Mouse (Mus musculus) intestine, postnatal 0 days (tissue): ENCODE data around the gene Olfr875. TPM values are rescaled to one million over a fixed set of nuclear protein-coding genes. Genes with fewer than 3 reads are reported as not detected.

ENCODE experiments used
- ATAC-seq: fragments of 200-750 bp; cut with Nextera tagmentation; 2 replicates; pipeline ENCODE4 v1.8.0; 2017; ENCODE audit warnings: mild to moderate bottlenecking, moderate TSS enrichment, moderate library complexity
- H3K27ac ChIP-seq: fragments of 300-500 bp; sonication (generic); 2 replicates; pipeline ENCODE4 v1.5.1; 2014; ENCODE audit warnings: mild to moderate bottlenecking, low read depth, low read length, moderate library complexity
- H3K27me3 ChIP-seq: fragments of 300-500 bp; sonication (generic); replicated peaks from 2 replicates; pipeline ENCODE4 v1.6.1; 2014; ENCODE audit warnings: low read length, mixed read lengths; ENCODE audit not compliant: control insufficient read depth, insufficient read depth
- H3K36me3 ChIP-seq: fragments of 300-500 bp; sonication (generic); 2 replicates; pipeline ENCODE4 v1.6.1; 2014; ENCODE audit warnings: mild to moderate bottlenecking, moderate library complexity; ENCODE audit not compliant: control insufficient read depth, insufficient read depth
- H3K4me1 ChIP-seq: fragments of 300-500 bp; sonication (generic); replicated peaks from 2 replicates; pipeline ENCODE4 v1.6.1; 2014; ENCODE audit warnings: antibody characterized with exemption, low read length, mixed read lengths; ENCODE audit not compliant: control insufficient read depth, insufficient read depth
- H3K4me2 ChIP-seq: fragments of 300-500 bp; sonication (generic); replicated peaks from 2 replicates; pipeline ENCODE4 v1.6.1; 2014; ENCODE audit warnings: low read depth, mild to moderate bottlenecking, moderate library complexity
- H3K4me3 ChIP-seq: fragments of 300-500 bp; sonication (generic); 2 replicates; pipeline ENCODE4 v1.5.1; 2014; ENCODE audit warnings: low read depth, low read length
- H3K9ac ChIP-seq: fragments of 300-500 bp; sonication (generic); 2 replicates; pipeline ENCODE4 v1.6.1; 2014; ENCODE audit warnings: mild to moderate bottlenecking, low read depth, low read length
- H3K9me3 ChIP-seq: fragments of 300-500 bp; sonication (generic); 2 replicates; pipeline ENCODE4 v1.6.1; 2016; ENCODE audit warnings: mixed run types; ENCODE audit not compliant: control insufficient read depth
- CTCF ChIP-seq: sonication (generic); IDR thresholded peaks from 2 replicates; pipeline ENCODE4 v1.5.1; 2016; ENCODE audit warnings: low read depth, mild to moderate bottlenecking, control low read depth, antibody characterized with exemption, moderate library complexity
- WGBS: fragments of 180-500 bp; shearing (Covaris S2); extraction: QIAGEN DNeasy Blood & Tissue Kit; methylation state at CpG from one replicate; pipeline ENCODE4 v1.1.7; 2014; 5-methylcytosine and 5-hydroxymethylcytosine counted together
- polyA plus RNA-seq: library from polyadenylated mRNA; unstranded; fragments of >200 nt; fragmentation: Nextera tagmentation; extraction: Ambion mirVana; gene quantifications from 2 replicates; pipeline ENCODE4 v1.2.1, GENCODE M21; 2015

Olfr875 gene
- not detected in 2 replicates for polyA plus RNA-seq

DNA sequence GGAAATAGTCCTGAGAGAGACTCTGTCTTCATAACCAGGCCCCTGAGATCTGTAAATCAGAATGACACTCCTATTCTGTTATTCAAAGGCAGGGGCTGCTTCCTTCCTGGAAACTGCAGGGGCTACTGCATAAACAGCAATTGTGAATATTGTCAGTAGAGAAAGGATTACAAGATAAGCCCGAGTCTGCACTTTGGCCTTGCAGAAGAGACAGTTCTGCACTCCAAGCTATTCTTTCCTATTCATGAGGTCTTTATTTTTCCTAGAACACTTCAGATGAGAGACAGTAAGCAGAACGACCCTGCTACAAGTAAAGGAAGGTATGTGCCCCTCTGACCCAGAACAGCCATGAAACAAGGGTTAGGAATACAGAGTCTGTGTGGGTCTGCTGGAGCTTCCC is at the start of gene Olfr875:
Gene Olfr875, plus strand, starts transcription at position 99 of the 400 bp plus-strand sequence.
- no peak for ATAC-seq
- TF ChIP-seq CTCF, result no peak
- no peak within 1 kb of the TSS for H3K4me3 ChIP-seq

GRCm38 (mm10) chr9:37734310-37734709 is 37.3 kb upstream of the Olfr875 start:
- no peaks in the 10 kb centered on the region for H3K9me3 ChIP-seq
- no peaks in the 10 kb centered on the region for H3K4me1 ChIP-seq
- H3K36me3 ChIP-seq, result no peaks in the 10 kb centered on the region
- H3K4me3 ChIP-seq, result no peak overlapping the region
- no peak for ATAC-seq
- 92% methylated on average over 1 of the region's 1 CpGs for WGBS
- no peak overlapping the region for H3K4me2 ChIP-seq
- H3K27me3 ChIP-seq, result no peaks in the 10 kb centered on the region
- TF ChIP-seq CTCF, result no peak
- H3K9ac ChIP-seq, result no peak overlapping the region
- no peak overlapping the region for H3K27ac ChIP-seq

More for the DNA sequence above, at the start of gene Olfr875:
- H3K27me3 ChIP-seq, result no peaks in the 10 kb centered on the region
- WGBS, result 13% methylated on average over 2 of the region's 2 CpGs
- no peak within 1 kb of the TSS for H3K9ac ChIP-seq
- H3K4me2 ChIP-seq, result no peak within 1 kb of the TSS
- no peaks in the 10 kb centered on the region for H3K36me3 ChIP-seq
- no peak within 1 kb of the TSS for H3K27ac ChIP-seq
- no peaks in the 10 kb centered on the region for H3K4me1 ChIP-seq
- no peaks in the 10 kb centered on the region for H3K9me3 ChIP-seq

DNA sequence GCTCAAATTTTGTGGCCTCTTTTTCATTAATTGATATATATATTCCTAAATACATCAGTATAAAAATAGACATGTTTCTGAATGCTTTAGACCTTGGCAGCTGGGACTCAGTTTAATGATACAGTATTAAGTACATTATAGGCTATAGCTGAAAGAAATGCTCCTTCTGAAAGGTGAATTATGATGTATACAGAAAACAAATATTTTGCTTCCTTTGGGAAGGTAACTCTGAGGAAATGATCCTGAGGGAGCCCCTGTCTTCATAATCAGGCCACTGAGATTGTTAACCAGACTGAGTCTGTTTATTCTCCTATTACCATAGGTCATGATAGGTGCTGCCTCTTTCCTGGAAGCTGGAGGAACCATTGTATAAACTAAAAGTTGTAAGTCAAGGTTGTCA is 26.9 kb upstream of the Olfr875 start, which contains the start of gene Olfr874:
Gene Olfr874, plus strand, starts transcription at position 301 of the 400 bp plus-strand sequence.
- Histone ChIP-seq H3K27ac (no peak within 1 kb of the TSS), H3K36me3 (no peaks in the 10 kb centered on the region), H3K4me2 (no peak within 1 kb of the TSS), H3K9ac (no peak within 1 kb of the TSS), H3K4me3 (no peak within 1 kb of the TSS), H3K27me3 (no peaks in the 10 kb centered on the region), H3K4me1 (no peaks in the 10 kb centered on the region), H3K9me3 (no peaks in the 10 kb centered on the region)
- TF ChIP-seq CTCF, result no peak
- ATAC-seq, result no peak

DNA sequence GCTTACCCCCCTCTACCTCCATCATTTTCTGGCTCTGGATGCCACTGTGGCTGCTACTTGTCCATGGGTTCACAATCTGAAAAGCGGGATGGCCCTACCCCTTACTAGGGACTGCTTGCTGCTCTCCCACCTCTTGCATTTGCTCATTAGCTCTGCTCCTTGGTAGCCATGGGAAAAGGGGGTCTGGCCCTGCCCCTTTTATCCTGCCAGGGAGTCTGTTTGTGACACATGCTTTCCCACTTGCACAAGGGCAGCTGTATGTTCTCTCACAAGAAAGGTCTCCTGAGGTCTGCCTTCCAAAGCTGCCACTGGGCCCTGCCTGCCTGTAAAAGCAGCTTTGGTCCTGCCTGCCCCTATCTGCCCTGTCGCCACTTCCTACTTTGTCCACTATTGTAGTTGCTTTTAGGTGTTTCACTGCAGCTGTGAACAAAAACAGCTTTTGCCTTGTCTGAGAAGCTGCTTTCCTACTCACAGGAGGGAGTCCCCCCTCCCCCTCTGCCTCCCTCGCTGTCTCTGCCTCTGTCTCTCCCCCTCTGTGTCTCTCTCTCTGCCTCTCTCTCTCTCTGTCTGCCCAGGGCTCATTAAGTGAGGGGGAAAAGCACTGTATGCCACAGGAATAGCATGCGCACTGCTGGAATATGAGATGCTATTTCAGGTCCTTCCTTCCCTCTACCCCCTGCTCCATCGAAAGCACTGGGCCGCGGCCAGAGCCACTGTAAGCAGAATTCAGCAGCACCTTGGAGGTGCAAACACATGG is 21.2 kb upstream of the Olfr875 start:
- WGBS, result 66% methylated on average over 7 of the region's 7 CpGs
- Histone ChIP-seq H3K4me3 (no peak overlapping the region), H3K9me3 (no peaks in the 10 kb centered on the region), H3K9ac (no peak overlapping the region), H3K36me3 (no peaks in the 10 kb centered on the region), H3K4me1 (no peaks in the 10 kb centered on the region), H3K4me2 (no peak overlapping the region), H3K27ac (no peak overlapping the region), H3K27me3 (no peaks in the 10 kb centered on the region)
- TF ChIP-seq CTCF, result no peak
- no peak for ATAC-seq

DNA sequence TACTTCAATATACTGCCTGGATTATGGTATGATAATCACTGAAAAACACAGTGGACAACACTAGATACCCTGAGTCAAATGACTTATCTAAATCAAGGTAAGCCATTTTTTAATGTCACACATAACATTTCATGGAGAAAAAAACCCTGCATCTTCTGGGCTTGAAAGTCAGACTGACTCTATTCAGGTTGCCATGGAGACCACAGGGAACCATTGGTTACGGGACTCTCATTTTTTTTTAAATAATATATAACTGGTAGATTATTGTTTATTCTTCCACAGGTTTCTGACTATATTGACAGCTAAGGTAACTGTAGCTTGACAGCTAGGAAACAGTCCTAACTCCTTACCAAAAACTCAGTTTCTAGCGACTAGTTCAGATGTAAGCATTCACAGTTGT is 20.2 kb upstream of the Olfr875 start:
- no peak for ATAC-seq
- Histone ChIP-seq H3K36me3 (no peaks in the 10 kb centered on the region), H3K9ac (no peak overlapping the region), H3K27ac (no peak overlapping the region), H3K4me3 (no peak overlapping the region), H3K9me3 (no peaks in the 10 kb centered on the region), H3K4me1 (no peaks in the 10 kb centered on the region), H3K27me3 (no peaks in the 10 kb centered on the region), H3K4me2 (no peak overlapping the region)
- 68% methylated on average over 2 of the region's 2 CpGs for WGBS
- no peak for TF ChIP-seq CTCF

DNA sequence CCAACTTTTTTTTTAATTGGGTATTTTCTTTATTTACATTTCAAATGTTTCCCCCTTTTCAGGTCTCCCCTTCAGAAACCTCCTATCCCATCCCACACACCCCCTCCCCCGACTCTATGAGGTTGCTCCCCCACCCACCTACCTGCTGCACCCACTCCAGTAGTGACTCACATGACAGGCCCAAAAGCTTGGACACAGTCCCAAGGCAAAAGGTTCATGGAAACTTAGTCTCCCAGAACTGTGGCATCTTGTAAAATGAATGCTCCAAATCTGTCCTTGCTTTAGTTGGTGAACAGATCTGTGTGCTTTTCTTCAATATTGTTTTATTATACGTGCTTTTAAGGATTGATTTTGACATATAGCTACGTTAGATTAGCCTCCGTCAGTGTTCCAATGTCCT is 19.7 kb upstream of the Olfr875 start:
- TF ChIP-seq CTCF, result no peak
- Histone ChIP-seq H3K9me3 (no peaks in the 10 kb centered on the region), H3K27ac (no peak overlapping the region), H3K4me2 (no peak overlapping the region), H3K4me3 (no peak overlapping the region), H3K4me1 (no peaks in the 10 kb centered on the region), H3K9ac (no peak overlapping the region), H3K36me3 (no peaks in the 10 kb centered on the region), H3K27me3 (no peaks in the 10 kb centered on the region)
- no peak for ATAC-seq
- 67% methylated on average over 4 of the region's 4 CpGs for WGBS
